Mouse (Mus musculus) forebrain, embryonic 12.5 days (tissue): ENCODE results near the gene Myo1a. TPM values are rescaled to one million over a fixed set of nuclear protein-coding genes. Genes with fewer than 3 reads are reported as not detected.

Source experiments
- ATAC-seq: fragments of 200-750 bp; cut with Nextera tagmentation; 2 replicates; pipeline ENCODE4 v1.8.0; 2017; ENCODE audit warnings: moderate TSS enrichment; ENCODE audit not compliant: low FRiP score
- H3K27ac ChIP-seq: fragments of 300-500 bp; sonication (generic); 2 replicates; pipeline ENCODE4 v1.5.1; 2016; ENCODE audit warnings: mild to moderate bottlenecking
- H3K27me3 ChIP-seq: fragments of 300-500 bp; sonication (generic); 2 replicates; pipeline ENCODE4 v1.6.1; 2016; ENCODE audit warnings: mild to moderate bottlenecking
- H3K36me3 ChIP-seq: fragments of 300-500 bp; sonication (generic); replicated peaks from 2 replicates; pipeline ENCODE4 v1.6.1; 2016; ENCODE audit warnings: mild to moderate bottlenecking
- H3K4me1 ChIP-seq: fragments of 300-500 bp; sonication (generic); 2 replicates; pipeline ENCODE4 v1.6.1; 2016
- H3K4me2 ChIP-seq: fragments of 300-500 bp; sonication (generic); 2 replicates; pipeline ENCODE4 v1.6.1; 2016; ENCODE audit warnings: mild to moderate bottlenecking, moderate library complexity
- H3K4me3 ChIP-seq: fragments of 300-500 bp; sonication (generic); replicated peaks from 2 replicates; pipeline ENCODE4 v1.5.1; 2016; ENCODE audit warnings: mild to moderate bottlenecking
- H3K9ac ChIP-seq: fragments of 300-500 bp; sonication (generic); 2 replicates; pipeline ENCODE4 v1.6.1; 2016; ENCODE audit warnings: mild to moderate bottlenecking
- H3K9me3 ChIP-seq: fragments of 300-500 bp; sonication (generic); 2 replicates; pipeline ENCODE4 v1.6.1; 2016
- WGBS: fragments of 180-500 bp; shearing (Covaris S2); methylation state at CpG from one replicate; pipeline ENCODE4 v1.1.7; 2016; 5-methylcytosine and 5-hydroxymethylcytosine counted together
- polyA plus RNA-seq: library from polyadenylated mRNA; unstranded; fragments of >200 nt; fragmentation: Nextera tagmentation; extraction: Ambion mirVana; gene quantifications from 2 replicates; pipeline ENCODE4 v1.2.1, GENCODE M21; 2016

The Myo1a gene
- polyA plus RNA-seq, 1 experiment from 2014 or later = 0.50 TPM

GRCm38 (mm10) chr10:127666501-127667268 is 38.3 kb upstream of the Myo1a start, which contains the start of gene Nemp1:
Gene Nemp1 (plus strand): TSS chr10:127666901.
- ATAC-seq = peak; percentile 61
- Histone ChIP-seq H3K27ac (peak within 1 kb of the TSS; percentile 56), H3K4me3 (peak within 1 kb of the TSS; percentile 57), H3K27me3 (peaks cover 82% of the 10 kb centered on the region), H3K4me2 (peak within 1 kb of the TSS; percentile 97), H3K36me3 (no peaks in the 10 kb centered on the region), H3K9me3 (no peaks in the 10 kb centered on the region), H3K4me1 (peaks cover 67% of the 10 kb centered on the region), H3K9ac (peak within 1 kb of the TSS; percentile 70)
- under 1% methylated on average over 65 of the region's 73 CpGs for WGBS

DNA sequence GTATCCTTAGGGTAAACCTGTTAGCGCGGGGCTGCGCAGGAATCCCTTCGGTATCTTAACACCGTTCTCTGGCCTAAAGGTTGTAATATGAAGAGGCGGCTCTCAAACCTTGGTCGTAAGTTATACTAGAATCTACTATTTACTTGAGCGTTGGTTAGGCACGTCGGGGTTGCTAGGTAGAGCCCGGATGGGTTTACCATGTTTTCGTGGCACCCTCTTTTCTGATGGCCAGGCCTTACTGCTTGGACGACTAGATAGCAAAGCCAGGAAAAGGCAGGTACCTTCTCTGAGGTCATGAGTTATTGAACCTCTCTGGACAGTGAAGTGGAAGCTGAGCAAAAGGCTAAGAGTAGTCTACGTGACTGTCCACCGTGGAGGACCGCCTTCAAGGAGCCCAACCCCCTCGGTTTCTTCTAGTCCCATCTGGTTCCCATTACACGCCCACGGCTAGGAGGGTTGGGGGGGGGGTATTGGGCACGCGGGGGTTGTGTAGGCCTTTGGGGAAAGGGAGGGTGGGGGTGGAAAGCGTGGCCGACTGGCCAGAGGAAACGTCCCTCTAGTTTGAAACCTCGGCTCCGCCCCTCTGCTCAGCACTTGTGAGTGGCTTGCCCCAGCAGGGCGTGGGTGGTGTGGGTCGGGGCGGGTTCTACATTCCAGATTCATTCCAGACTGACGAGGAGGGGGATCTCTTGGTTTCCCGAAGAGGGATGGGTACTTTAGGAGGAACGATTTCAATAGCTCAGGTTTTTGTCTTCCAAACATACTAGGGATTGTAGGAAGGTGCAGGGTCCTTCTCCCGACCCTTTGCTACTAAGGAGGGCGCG is 37.5 kb upstream of the Myo1a start:
- Histone ChIP-seq H3K9me3 (no peaks in the 10 kb centered on the region), H3K27me3 (peaks cover 74% of the 10 kb centered on the region), H3K4me3 (peak overlapping the region; percentile 57), H3K36me3 (no peaks in the 10 kb centered on the region), H3K4me2 (peak overlapping the region; percentile 97), H3K9ac (peak overlapping the region; percentile 70), H3K4me1 (peaks cover 59% of the 10 kb centered on the region), H3K27ac (peak overlapping the region; percentile 74)
- ATAC-seq = peak; percentile 31; the same call in 1 of the 2 replicates
- WGBS = 2% methylated on average over 35 of the region's 35 CpGs

DNA sequence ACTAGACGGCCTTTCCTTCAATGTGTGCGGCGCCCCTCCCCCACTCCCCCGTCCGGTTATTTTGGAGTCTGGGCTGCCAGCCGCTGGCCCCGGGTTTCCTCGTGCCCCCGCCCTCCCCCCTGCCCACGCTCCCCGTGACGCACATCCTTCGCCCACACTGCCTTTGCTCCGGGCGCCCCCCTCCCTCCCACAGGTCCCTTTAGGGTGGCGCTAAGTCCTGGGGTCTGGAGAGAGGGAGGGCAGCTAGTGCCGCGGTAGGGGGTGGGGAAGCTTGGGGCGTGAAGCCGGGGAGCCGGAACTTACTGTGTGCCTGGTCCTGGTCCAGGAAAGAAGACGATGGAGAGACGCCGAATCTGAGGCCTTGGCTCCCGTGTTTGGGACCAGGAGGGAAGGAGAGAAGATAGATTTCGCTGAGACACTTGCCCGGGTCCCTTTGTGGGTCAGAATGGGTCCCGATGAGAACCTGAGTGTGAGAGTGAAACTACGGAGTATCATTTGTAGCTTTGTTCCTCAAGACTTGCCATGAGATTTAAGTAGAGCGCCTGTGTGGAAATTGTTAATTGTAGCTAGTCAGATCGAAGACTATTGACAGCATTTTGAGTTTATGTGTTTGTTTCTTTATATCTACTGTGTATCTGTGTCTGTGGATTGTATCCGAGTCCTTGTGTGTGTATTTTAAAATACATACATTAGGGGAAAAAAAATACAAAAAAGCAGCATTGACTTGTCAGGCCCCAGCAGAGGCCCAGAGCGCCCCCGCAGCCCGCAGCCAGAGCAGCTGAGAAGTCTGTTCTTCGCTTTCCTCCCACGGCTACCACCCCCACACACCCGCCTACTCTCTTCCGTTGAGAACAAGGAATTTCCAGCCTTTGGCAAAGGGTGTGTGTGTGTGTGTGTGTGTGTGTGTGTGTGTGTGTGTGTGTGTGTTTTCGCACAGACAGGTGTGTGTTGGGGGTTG is 36.6 kb upstream of the Myo1a start, which contains the start of gene Nab2:
TSS of gene Nab2 (minus strand) at position 476 of the 958 bp plus-strand sequence.
- Histone ChIP-seq H3K4me3 (peak within 1 kb of the TSS; percentile 57), H3K27ac (peak within 1 kb of the TSS; percentile 74), H3K9me3 (no peaks in the 10 kb centered on the region), H3K9ac (peak within 1 kb of the TSS; percentile 58), H3K4me2 (peak within 1 kb of the TSS; percentile 97), H3K36me3 (no peaks in the 10 kb centered on the region), H3K4me1 (peaks cover 54% of the 10 kb centered on the region), H3K27me3 (peaks cover 65% of the 10 kb centered on the region)
- WGBS = 4% methylated on average over 40 of the region's 40 CpGs
- peak; percentile 28; the same call in 1 of the 2 replicates for ATAC-seq

GRCm38 (mm10) chr10:127669170-127669569 is 35.8 kb upstream of the Myo1a start:
- no peak overlapping the region for H3K9ac ChIP-seq
- no peaks in the 10 kb centered on the region for H3K36me3 ChIP-seq
- H3K27ac ChIP-seq = 0 out of 2 replicates have a peak overlapping the region, but pooled peaks have one; percentile 5
- H3K9me3 ChIP-seq = no peaks in the 10 kb centered on the region
- no peak for ATAC-seq
- peaks cover 57% of the 10 kb centered on the region for H3K27me3 ChIP-seq
- WGBS = 33% methylated on average over 7 of the region's 7 CpGs
- H3K4me3 ChIP-seq = no peak overlapping the region
- peaks cover 51% of the 10 kb centered on the region for H3K4me1 ChIP-seq
- H3K4me2 ChIP-seq = peak overlapping the region; percentile 97; the same call in 1 of the 2 replicates

DNA sequence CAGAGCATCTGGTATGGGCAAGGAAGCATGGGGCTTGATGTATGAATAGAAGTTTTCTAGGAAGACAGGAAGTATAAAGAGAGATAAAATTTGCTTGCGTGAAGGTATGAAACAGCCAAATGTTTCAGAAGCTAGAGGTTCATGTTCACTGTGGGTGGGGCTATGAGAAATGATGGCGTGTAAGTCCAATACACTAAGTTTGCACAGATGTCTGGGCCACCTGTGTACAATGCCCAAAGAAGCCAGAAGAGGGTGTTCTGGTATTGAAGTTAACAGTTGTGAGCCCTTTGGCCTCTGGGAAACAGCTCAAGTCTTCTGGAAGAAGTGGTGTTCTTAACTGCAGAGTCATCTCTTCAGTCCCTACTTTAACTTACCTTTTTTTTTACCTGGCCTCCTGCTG is 34.8 kb upstream of the Myo1a start:
- Histone ChIP-seq H3K36me3 (no peaks in the 10 kb centered on the region), H3K4me1 (peaks cover 42% of the 10 kb centered on the region), H3K27me3 (peaks cover 47% of the 10 kb centered on the region), H3K4me3 (no peak overlapping the region), H3K9me3 (no peaks in the 10 kb centered on the region), H3K9ac (no peak overlapping the region), H3K4me2 (no peak overlapping the region), H3K27ac (no peak overlapping the region)
- WGBS = 90% methylated on average over 2 of the region's 2 CpGs
- no peak for ATAC-seq

GRCm38 (mm10) chr10:127671276-127671675 is 33.7 kb upstream of the Myo1a start:
- Histone ChIP-seq H3K4me2 (no peak overlapping the region), H3K27ac (no peak overlapping the region), H3K4me3 (no peak overlapping the region), H3K4me1 (peaks cover 31% of the 10 kb centered on the region), H3K36me3 (no peaks in the 10 kb centered on the region), H3K9me3 (no peaks in the 10 kb centered on the region), H3K9ac (no peak overlapping the region), H3K27me3 (peaks cover 36% of the 10 kb centered on the region)
- ATAC-seq = no peak
- 47% methylated on average over 2 of the region's 2 CpGs for WGBS

GRCm38 (mm10) chr10:127674046-127674655 is 30.8 kb upstream of the Myo1a start:
- WGBS = 88% methylated on average over 6 of the region's 6 CpGs
- ATAC-seq = no peak
- H3K4me1 ChIP-seq = peaks cover 13% of the 10 kb centered on the region
- no peak overlapping the region for H3K9ac ChIP-seq
- H3K36me3 ChIP-seq = no peaks in the 10 kb centered on the region
- H3K27me3 ChIP-seq = peaks cover 8% of the 10 kb centered on the region
- H3K27ac ChIP-seq = no peak overlapping the region
- no peak overlapping the region for H3K4me2 ChIP-seq
- H3K4me3 ChIP-seq = no peak overlapping the region
- no peaks in the 10 kb centered on the region for H3K9me3 ChIP-seq

- Histone ChIP-seq H3K36me3 (no peaks in the 10 kb centered on the region), H3K9ac (no peak overlapping the region), H3K4me2 (no peak overlapping the region), H3K27ac (peak overlapping the region; percentile 31; the same call in 1 of the 2 replicates), H3K27me3 (peaks cover under 1% of the 10 kb centered on the region; the same call in 1 of the 2 replicates), H3K4me3 (no peak overlapping the region), H3K9me3 (no peaks in the 10 kb centered on the region), H3K4me1 (peaks cover 11% of the 10 kb centered on the region)
- ATAC-seq = no peak
- WGBS = 87% methylated on average over 8 of the region's 8 CpGs
Measured at GRCm38 (mm10) chr10:127674794-127675522, 30.0 kb upstream of the Myo1a start.

- no peak for ATAC-seq
- Histone ChIP-seq H3K9ac (no peak overlapping the region), H3K9me3 (no peaks in the 10 kb centered on the region), H3K4me1 (peaks cover 11% of the 10 kb centered on the region), H3K27ac (no peak overlapping the region), H3K27me3 (no peaks in the 10 kb centered on the region), H3K4me2 (peak overlapping the region; percentile 91), H3K4me3 (peak overlapping the region; percentile 76), H3K36me3 (no peaks in the 10 kb centered on the region)
- WGBS = 55% methylated on average over 5 of the region's 5 CpGs
Measured at GRCm38 (mm10) chr10:127675859-127676398, 29.0 kb upstream of the Myo1a start.

DNA sequence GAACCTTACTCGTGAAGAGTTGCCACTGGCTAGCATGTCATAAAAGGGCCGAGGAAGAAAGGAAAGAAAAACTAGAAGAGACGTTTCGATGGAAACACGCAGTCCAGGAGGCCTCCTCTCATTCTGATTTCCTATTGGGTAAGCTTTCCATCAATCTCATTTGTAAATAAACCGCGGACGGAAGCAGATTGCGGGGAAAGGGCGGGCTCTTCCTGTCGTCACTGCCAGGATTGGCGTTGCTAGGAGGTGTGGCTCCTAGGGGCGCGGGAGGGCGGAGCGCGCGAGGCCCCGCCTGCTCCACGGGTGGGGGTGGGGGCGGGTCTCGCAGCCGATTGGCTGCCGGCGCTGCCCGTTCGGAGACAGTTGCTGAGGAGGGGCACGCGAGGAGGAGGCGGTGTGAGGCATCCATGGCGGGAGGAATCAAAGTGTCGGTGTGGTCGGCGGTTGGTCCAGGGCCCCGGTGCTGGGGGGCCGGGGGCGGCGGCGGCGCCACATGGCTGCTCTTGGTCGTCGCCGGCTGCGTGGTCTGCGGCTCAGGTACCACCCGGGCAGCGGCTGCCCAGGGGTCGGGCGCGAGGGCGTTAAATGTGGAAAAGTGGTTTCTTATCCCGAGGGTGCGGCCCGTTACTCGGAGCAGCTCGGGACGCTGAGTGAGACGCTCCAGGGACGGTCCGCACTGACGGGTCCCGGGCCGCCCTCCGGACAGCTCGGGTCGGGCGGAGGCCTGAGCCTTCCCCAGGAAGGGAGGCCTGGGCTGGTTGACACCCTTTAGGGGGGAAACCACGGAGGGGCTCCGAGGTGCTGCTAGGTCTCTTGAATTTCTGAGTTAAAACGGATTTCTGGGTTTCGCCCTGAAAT is 28.1 kb upstream of the Myo1a start:
- no peaks in the 10 kb centered on the region for H3K9me3 ChIP-seq
- peak overlapping the region; percentile 91 for H3K4me2 ChIP-seq
- under 1% methylated on average over 71 of the region's 71 CpGs for WGBS
- ATAC-seq = peak; percentile 96
- H3K4me3 ChIP-seq = peak overlapping the region; percentile 76
- no peaks in the 10 kb centered on the region for H3K27me3 ChIP-seq
- peaks cover 11% of the 10 kb centered on the region for H3K4me1 ChIP-seq
- H3K36me3 ChIP-seq = no peaks in the 10 kb centered on the region
- H3K27ac ChIP-seq = peak overlapping the region; percentile 73
- H3K9ac ChIP-seq = peak overlapping the region; percentile 81
